ENCODE assay signal across 7 mouse cellular contexts in genomic region chr19:57360341-57361130, GRCm38 (mm10). TPM values are rescaled to one million over a fixed set of nuclear protein-coding genes. Genes with fewer than 3 reads are reported as not detected.
A peak's percentile ranks its signal among the peaks of the same experiment; 100 is the strongest.
DNase-seq lines count a peak whose midpoint lies in the region; ATAC-seq and TF ChIP-seq lines count a peak whose summit lies in the region.

Fam160b1 (plus strand) TSS chr19:57360680.

- peak; percentile 94 for DNase-seq in adrenal gland, postnatal 25 days
- peak; percentile 100 for DNase-seq in heart, adult 11 months
- DNase-seq in kidney, adult 2 months = peak; percentile 97
- DNase-seq in spleen, adult 2 months (ENCODE audit: low read depth in 1 of 2, low spot score in 2 of 2) = peak; percentile 85 to 93

- H3K4me1 ChIP-seq in embryonic facial prominence, embryonic 12.5 days = peaks cover 49% of the 10 kb centered on the region
- H3K4me1 ChIP-seq in kidney, adult 2 months (ENCODE audit: control insufficient read depth, insufficient read depth, low read length) = peaks cover 22% of the 10 kb centered on the region
- peaks cover 54% of the 10 kb centered on the region for H3K4me1 ChIP-seq in limb, embryonic 12.5 days (replicated peaks)
- peaks cover 45% of the 10 kb centered on the region for H3K4me1 ChIP-seq in midbrain, embryonic 15.5 days
- H3K4me1 ChIP-seq in spleen, adult 2 months (ENCODE audit: control insufficient read depth, insufficient read depth, insufficient read length) = peaks cover 36% of the 10 kb centered on the region

- peak within 1 kb of the TSS; percentile 97 for H3K27ac ChIP-seq in embryonic facial prominence, embryonic 12.5 days
- H3K27ac ChIP-seq in kidney, adult 2 months (ENCODE audit: insufficient read depth, low read depth, low read length) = peak within 1 kb of the TSS; percentile 87
- H3K27ac ChIP-seq in limb, embryonic 12.5 days = peak within 1 kb of the TSS; percentile 96
- H3K27ac ChIP-seq in midbrain, embryonic 15.5 days = peak within 1 kb of the TSS; percentile 96
- peak within 1 kb of the TSS; percentile 94 for H3K27ac ChIP-seq in spleen, adult 2 months (ENCODE audit: insufficient read depth, low read length)

- no peaks in the 10 kb centered on the region for H3K9me3 ChIP-seq in embryonic facial prominence, embryonic 12.5 days
- no peaks in the 10 kb centered on the region for H3K9me3 ChIP-seq in limb, embryonic 12.5 days
- H3K9me3 ChIP-seq in midbrain, embryonic 15.5 days = no peaks in the 10 kb centered on the region

- TF ChIP-seq POLR2A in kidney, adult 2 months (IDR thresholded peaks at IDR 0.05; ENCODE audit: low read depth, low read length) = peak; percentile 25
- peak; percentile 83 for TF ChIP-seq POLR2A in spleen, adult 2 months (IDR thresholded peaks at IDR 0.05; ENCODE audit: low read depth, low read length)

- peak within 1 kb of the TSS; percentile 98 for H3K4me3 ChIP-seq in embryonic facial prominence, embryonic 12.5 days
- peak within 1 kb of the TSS; percentile 75 for H3K4me3 ChIP-seq in kidney, adult 2 months (ENCODE audit: insufficient read depth, low read depth, low read length)
- peak within 1 kb of the TSS; percentile 91 for H3K4me3 ChIP-seq in limb, embryonic 12.5 days (replicated peaks)
- H3K4me3 ChIP-seq in midbrain, embryonic 15.5 days = peak within 1 kb of the TSS; percentile 97
- H3K4me3 ChIP-seq in spleen, adult 2 months (ENCODE audit: extremely low read depth, insufficient read depth, insufficient read length) = peak within 1 kb of the TSS; percentile 94

- no peaks in the 10 kb centered on the region for H3K36me3 ChIP-seq in embryonic facial prominence, embryonic 12.5 days
- no peaks in the 10 kb centered on the region for H3K36me3 ChIP-seq in kidney, adult 2 months (ENCODE audit: control insufficient read depth, insufficient read depth, low read length)
- H3K36me3 ChIP-seq in limb, embryonic 12.5 days = no peaks in the 10 kb centered on the region
- no peaks in the 10 kb centered on the region for H3K36me3 ChIP-seq in midbrain, embryonic 15.5 days (replicated peaks)
- no peaks in the 10 kb centered on the region for H3K36me3 ChIP-seq in spleen, adult 2 months (ENCODE audit: control insufficient read depth, insufficient read depth, low read length)

- H3K27me3 ChIP-seq in embryonic facial prominence, embryonic 12.5 days = no peaks in the 10 kb centered on the region
- H3K27me3 ChIP-seq in kidney, adult 2 months (replicated peaks; ENCODE audit: control insufficient read depth, insufficient read depth, low read length) = no peaks in the 10 kb centered on the region
- no peaks in the 10 kb centered on the region for H3K27me3 ChIP-seq in limb, embryonic 12.5 days
- no peaks in the 10 kb centered on the region for H3K27me3 ChIP-seq in midbrain, embryonic 15.5 days (replicated peaks)
- no peaks in the 10 kb centered on the region for H3K27me3 ChIP-seq in spleen, adult 2 months (ENCODE audit: control insufficient read depth, insufficient read depth, low read length)

- TF ChIP-seq CTCF in kidney, adult 2 months (conservative IDR thresholded peaks at IDR 0.05; ENCODE audit: insufficient read depth, insufficient read length, low read depth, low read length) = peak; percentile 67
- TF ChIP-seq CTCF in spleen, adult 2 months (IDR thresholded peaks at IDR 0.05; ENCODE audit: extremely low read depth, insufficient read depth, insufficient read length, insufficient replicate concordance) = peak; percentile 83

- peak within 1 kb of the TSS; percentile 97 for H3K9ac ChIP-seq in embryonic facial prominence, embryonic 12.5 days
- peak within 1 kb of the TSS; percentile 99 for H3K9ac ChIP-seq in limb, embryonic 12.5 days (replicated peaks)
- H3K9ac ChIP-seq in midbrain, embryonic 15.5 days = peak within 1 kb of the TSS; percentile 97

- 1% methylated on average over 49 of the region's 70 CpGs for WGBS in embryonic facial prominence, embryonic 12.5 days
- 1% methylated on average over 69 of the region's 70 CpGs for WGBS in kidney, adult 2 months
- 2% methylated on average over 66 of the region's 70 CpGs for WGBS in limb, embryonic 12.5 days
- under 1% methylated on average over 49 of the region's 70 CpGs for WGBS in midbrain, embryonic 15.5 days
- WGBS in spleen, adult 2 months = 1% methylated on average over 59 of the region's 70 CpGs

- peak within 1 kb of the TSS; percentile 62 for H3K4me2 ChIP-seq in embryonic facial prominence, embryonic 12.5 days (replicated peaks)
- H3K4me2 ChIP-seq in limb, embryonic 12.5 days = peak within 1 kb of the TSS; percentile 64
- peak within 1 kb of the TSS; percentile 64 for H3K4me2 ChIP-seq in midbrain, embryonic 15.5 days

- peak; percentile 85 for ATAC-seq in embryonic facial prominence, embryonic 12.5 days (ENCODE audit: insufficient number of reproducible peaks, insufficient read depth, low FRiP score, low TSS enrichment)
- ATAC-seq in limb, embryonic 12.5 days (ENCODE audit: insufficient number of reproducible peaks, insufficient read depth, low FRiP score, low TSS enrichment, low read depth) = peak; percentile 85
- ATAC-seq in midbrain, embryonic 15.5 days (replicated peaks) = peak; percentile 95

RNA-seq across cellular contexts. Expression of gene Fam160b1, which starts in this region (rescaled TPM):
- total RNA-seq in adrenal gland, postnatal 25 days (2021) = 21.6 and 23.5 TPM in 2 replicates
- polyA plus RNA-seq in embryonic facial prominence, embryonic 12.5 days (2016; fragmentation: Nextera tagmentation; extraction: Ambion mirVana) = 18.3 and 18.4 TPM in 2 replicates
- polyA plus RNA-seq in kidney, adult 2 months (2012; rRNA removed) = 7.3 and 8.0 TPM in 2 replicates
- polyA plus RNA-seq in limb, embryonic 12.5 days (2016; fragmentation: Nextera tagmentation; extraction: Ambion mirVana) = 17.6 and 18.1 TPM in 2 replicates
- 12.9 and 14.1 TPM in 2 replicates for polyA plus RNA-seq in midbrain, embryonic 15.5 days (2015; fragmentation: Nextera tagmentation; extraction: Ambion mirVana)
- polyA plus RNA-seq in spleen, adult 2 months (2012; rRNA removed) = 7.9 and 8.8 TPM in 2 replicates

Comparison
In these comparisons a context has a peak if more than half of its experiments do, and no peak if none do; other contexts are left out.
1. Peak in every context shown above with its lines: DNase-seq, ATAC-seq, H3K4me3 ChIP-seq and H3K27ac ChIP-seq.